Mouse (Mus musculus): ENCODE results near the gene Nfia.

DNA sequence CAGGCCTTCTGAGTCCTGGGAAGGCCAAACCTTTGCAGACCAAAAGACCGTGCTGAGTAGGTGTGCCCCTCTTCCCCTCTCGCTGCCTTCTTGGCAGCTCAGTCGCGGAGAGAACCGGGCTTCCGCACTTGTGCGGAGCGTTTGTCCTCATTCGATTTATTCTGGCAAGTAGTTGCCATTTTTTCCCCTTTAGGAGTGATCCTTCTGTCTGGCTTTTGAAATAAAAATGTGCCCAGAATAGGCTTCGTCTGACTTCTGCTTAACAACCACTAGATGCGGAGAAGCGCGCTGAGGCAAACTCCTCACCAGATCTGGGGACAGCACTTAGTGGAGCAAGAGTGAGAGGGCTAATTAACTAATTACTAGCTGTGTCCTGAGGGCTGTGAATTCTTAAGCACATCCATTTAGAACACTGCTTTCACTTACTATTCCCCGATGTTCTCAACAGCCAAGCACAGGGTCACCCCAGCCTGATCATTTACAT lies 14.5 kb upstream of the Nfia start:
- TF ChIP-seq CTCF (IDR thresholded peaks at IDR 0.05; ENCODE audit: control insufficient read depth, insufficient read depth, insufficient replicate concordance, low read depth, low read length) (no peak), POLR2A (IDR thresholded peaks at IDR 0.05; ENCODE audit: control insufficient read depth, low read depth, low read length) (no peak)
